Mouse (Mus musculus): ENCODE measurements around the gene Acsm4. TPM values are rescaled to one million over a fixed set of nuclear protein-coding genes. Genes with fewer than 3 reads are reported as not detected.
"Not testable (repeated sequence)": the region's sequence is repeated elsewhere in the genome, so short reads cannot be mapped to it uniquely, and the experiment has no call there.

Gene Acsm4
- polyA plus RNA-seq, 1 experiment: not detected

DNA sequence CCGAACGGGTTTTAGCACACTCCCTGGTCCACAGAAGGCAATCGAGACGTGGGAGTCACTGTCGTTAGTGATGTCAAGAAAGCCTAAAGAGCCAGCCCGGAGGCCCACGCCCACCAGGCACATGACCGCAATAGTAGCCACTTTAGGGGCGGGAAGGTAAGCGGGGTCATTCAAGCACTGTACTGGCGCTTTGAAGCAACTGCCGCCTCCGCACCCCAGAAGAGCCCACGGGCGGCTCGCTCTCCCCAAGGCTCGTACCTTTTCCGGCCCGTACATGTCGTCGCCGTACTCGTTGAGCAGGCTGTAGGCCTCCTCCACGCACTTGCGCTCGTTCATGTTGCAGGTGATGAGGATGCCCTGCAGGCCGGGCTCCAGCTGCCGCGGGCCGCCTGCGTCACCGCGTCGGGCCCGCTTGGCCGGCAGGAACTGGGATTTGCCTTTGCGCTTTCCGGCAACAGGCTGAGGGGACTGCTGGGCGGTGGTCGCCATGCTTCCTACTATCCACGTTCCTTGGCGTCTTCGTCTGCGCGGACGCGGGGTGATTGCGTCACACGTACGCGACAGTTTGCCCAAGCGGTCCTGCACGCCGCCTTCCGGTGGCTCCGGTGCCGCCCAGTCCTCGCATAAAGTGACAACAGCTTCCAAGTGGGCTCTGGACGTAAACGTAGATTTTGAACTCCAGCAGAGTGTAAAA is 30.6 kb downstream of the Acsm4 start, which contains the start of gene Thumpd1:
TSS of gene Thumpd1 (minus strand) at position 546 of the 694 bp plus-strand sequence.
- Histone ChIP-seq H3K27me3 (ENCODE audit: control insufficient read depth, insufficient read depth, insufficient read length) (no peaks in the 10 kb centered on the region), H3K36me3 (ENCODE audit: control insufficient read depth, insufficient read depth) (peaks cover 22% of the 10 kb centered on the region), H3K4me2 (ENCODE audit: low read depth) (peak within 1 kb of the TSS; percentile 90), H3K4me3 (peak within 1 kb of the TSS; percentile 89), H3K79me2 (ENCODE audit: control insufficient read depth, insufficient read depth) (peaks cover 11% of the 10 kb centered on the region), H3ac (ENCODE audit: control insufficient read depth, insufficient read length) (peak within 1 kb of the TSS; percentile 43)
- peak; percentile 91 for TF ChIP-seq POLR2A (IDR thresholded peaks at IDR 0.05; ENCODE audit: insufficient read length, low read depth)
- peak; percentile 93 for TF ChIP-seq SRF (IDR thresholded peaks at IDR 0.05; ENCODE audit: control insufficient read depth, insufficient read length, low read depth)
- peak; percentile 89 for TF ChIP-seq POLR2AphosphoS2 (IDR thresholded peaks at IDR 0.05; ENCODE audit: insufficient read length, low read depth)
- no peak for TF ChIP-seq E2F4 (IDR thresholded peaks at IDR 0.05; ENCODE audit: insufficient read depth)
- no peak for TF ChIP-seq USF1 (IDR thresholded peaks at IDR 0.05; ENCODE audit: low read depth)
- TF ChIP-seq MAX (IDR thresholded peaks at IDR 0.05; ENCODE audit: low read depth): peak; percentile 72
- peak; percentile 30 for TF ChIP-seq REST (IDR thresholded peaks at IDR 0.05; ENCODE audit: insufficient read depth, insufficient read length)
- TF ChIP-seq TCF12 (IDR thresholded peaks at IDR 0.05; ENCODE audit: insufficient read depth, poor library complexity, severe bottlenecking): no peak
- TF ChIP-seq TCF3 (IDR thresholded peaks at IDR 0.05; ENCODE audit: insufficient read length, low read depth): no peak
- peak in 1 of 3 experiments; percentile 35 for TF ChIP-seq MYOD1 (IDR thresholded peaks at IDR 0.05; ENCODE audit: control insufficient read depth in 1 of 3, insufficient read length in 2 of 3, low read depth in 2 of 3)
- peak in 1 of 3 experiments; percentile 35 for TF ChIP-seq MYOG (IDR thresholded peaks at IDR 0.05; ENCODE audit: control insufficient read depth in 1 of 3, insufficient read depth in 1 of 3, insufficient read length in 2 of 3, low read depth in 2 of 3)
- peak; percentile 58; the same call in 1 of the 2 replicates for TF ChIP-seq CEBPB (IDR thresholded peaks at IDR 0.05; ENCODE audit: insufficient read depth, poor library complexity, severe bottlenecking)

DNA sequence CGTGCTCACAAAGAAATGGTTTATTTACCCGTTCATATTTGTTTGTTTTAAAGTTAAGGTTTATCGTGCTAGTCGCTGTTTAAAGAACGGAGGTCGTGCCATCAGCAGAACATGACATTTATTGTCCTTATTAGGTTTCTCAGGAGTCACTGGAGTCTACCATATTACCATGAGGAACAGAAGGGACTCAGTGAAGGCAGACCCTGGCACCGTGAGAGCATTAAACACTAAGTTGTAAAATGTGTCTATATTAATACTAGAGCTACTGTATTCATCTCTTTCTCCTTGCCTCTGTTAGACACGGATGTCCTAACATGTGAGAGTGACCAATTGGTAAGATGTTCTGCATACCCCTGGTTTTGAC is 31.1 kb downstream of the Acsm4 start:
- TF ChIP-seq MYOG (IDR thresholded peaks at IDR 0.05; ENCODE audit: control insufficient read depth in 1 of 3, insufficient read depth in 1 of 3, insufficient read length in 2 of 3, low read depth in 2 of 3): no peak
- TF ChIP-seq POLR2AphosphoS2 (IDR thresholded peaks at IDR 0.05; ENCODE audit: insufficient read length, low read depth): no peak
- no peak for TF ChIP-seq USF1 (IDR thresholded peaks at IDR 0.05; ENCODE audit: low read depth)
- no peak for TF ChIP-seq TCF12 (IDR thresholded peaks at IDR 0.05; ENCODE audit: insufficient read depth, poor library complexity, severe bottlenecking)
- no peak for TF ChIP-seq E2F4 (IDR thresholded peaks at IDR 0.05; ENCODE audit: insufficient read depth)
- TF ChIP-seq TCF3 (IDR thresholded peaks at IDR 0.05; ENCODE audit: insufficient read length, low read depth): no peak
- TF ChIP-seq MYOD1 (IDR thresholded peaks at IDR 0.05; ENCODE audit: control insufficient read depth in 1 of 3, insufficient read length in 2 of 3, low read depth in 2 of 3): no peak
- peaks cover 22% of the 10 kb centered on the region for H3K36me3 ChIP-seq (ENCODE audit: control insufficient read depth, insufficient read depth)
- peaks cover 11% of the 10 kb centered on the region for H3K79me2 ChIP-seq (ENCODE audit: control insufficient read depth, insufficient read depth)
- peak overlapping the region; percentile 43 for H3ac ChIP-seq (ENCODE audit: control insufficient read depth, insufficient read length)
- H3K4me2 ChIP-seq (ENCODE audit: low read depth): peak overlapping the region; percentile 90
- H3K27me3 ChIP-seq (ENCODE audit: control insufficient read depth, insufficient read depth, insufficient read length): no peaks in the 10 kb centered on the region
- H3K4me3 ChIP-seq: peak overlapping the region; percentile 89

GRCm38 (mm10) chr7:119727621-119728020 is 37.8 kb downstream of the Acsm4 start:
- Histone ChIP-seq H3K4me2 (ENCODE audit: low read depth) (no peak overlapping the region), H3K4me3 (no peak overlapping the region), H3K27me3 (ENCODE audit: control insufficient read depth, insufficient read depth, insufficient read length) (no peaks in the 10 kb centered on the region), H3ac (ENCODE audit: control insufficient read depth, insufficient read length) (no peak overlapping the region), H3K36me3 (ENCODE audit: control insufficient read depth, insufficient read depth) (no peaks in the 10 kb centered on the region), H3K79me2 (ENCODE audit: control insufficient read depth, insufficient read depth) (no peaks in the 10 kb centered on the region)
- TF ChIP-seq CEBPB (IDR thresholded peaks at IDR 0.05; ENCODE audit: insufficient read depth, poor library complexity, severe bottlenecking) (no peak), REST (IDR thresholded peaks at IDR 0.05; ENCODE audit: insufficient read depth, insufficient read length) (no peak), MAX (IDR thresholded peaks at IDR 0.05; ENCODE audit: low read depth) (no peak), TCF12 (IDR thresholded peaks at IDR 0.05; ENCODE audit: insufficient read depth, poor library complexity, severe bottlenecking) (no peak), E2F4 (IDR thresholded peaks at IDR 0.05; ENCODE audit: insufficient read depth) (no peak), MYOD1 (IDR thresholded peaks at IDR 0.05; ENCODE audit: control insufficient read depth in 1 of 3, insufficient read length in 2 of 3, low read depth in 2 of 3) (no peak), TCF3 (IDR thresholded peaks at IDR 0.05; ENCODE audit: insufficient read length, low read depth) (no peak), POLR2AphosphoS2 (IDR thresholded peaks at IDR 0.05; ENCODE audit: insufficient read length, low read depth) (no peak), MYOG (IDR thresholded peaks at IDR 0.05; ENCODE audit: control insufficient read depth in 1 of 3, insufficient read depth in 1 of 3, insufficient read length in 2 of 3, low read depth in 2 of 3) (no peak), POLR2A (IDR thresholded peaks at IDR 0.05; ENCODE audit: insufficient read length, low read depth) (no peak), USF1 (IDR thresholded peaks at IDR 0.05; ENCODE audit: low read depth) (no peak), SRF (IDR thresholded peaks at IDR 0.05; ENCODE audit: control insufficient read depth, insufficient read length, low read depth) (no peak)

DNA sequence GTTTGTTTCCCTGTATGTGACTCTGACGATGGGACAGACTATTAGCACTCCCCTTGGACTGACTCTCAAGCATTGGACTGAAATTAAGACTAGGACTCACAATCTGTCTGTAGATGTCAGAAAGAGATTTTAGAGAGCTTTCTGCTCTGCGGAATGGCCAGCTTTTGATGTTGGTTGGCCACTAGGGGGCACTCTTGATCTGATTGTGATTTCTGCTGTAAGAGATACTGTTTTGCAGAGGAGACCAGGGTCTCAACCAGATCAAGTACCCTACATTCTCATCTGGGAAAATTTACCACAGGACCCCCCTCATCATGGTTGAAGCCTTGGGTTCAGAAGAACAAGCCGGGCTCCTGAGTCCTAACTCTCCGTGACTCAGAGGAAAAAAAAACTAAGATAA is 41.4 kb downstream of the Acsm4 start:
- not testable (repeated sequence) for H3K79me2 ChIP-seq (ENCODE audit: control insufficient read depth, insufficient read depth); H3K4me3 ChIP-seq; H3K4me2 ChIP-seq (ENCODE audit: low read depth); H3ac ChIP-seq (ENCODE audit: control insufficient read depth, insufficient read length); H3K27me3 ChIP-seq (ENCODE audit: control insufficient read depth, insufficient read depth, insufficient read length); H3K36me3 ChIP-seq (ENCODE audit: control insufficient read depth, insufficient read depth)

DNA sequence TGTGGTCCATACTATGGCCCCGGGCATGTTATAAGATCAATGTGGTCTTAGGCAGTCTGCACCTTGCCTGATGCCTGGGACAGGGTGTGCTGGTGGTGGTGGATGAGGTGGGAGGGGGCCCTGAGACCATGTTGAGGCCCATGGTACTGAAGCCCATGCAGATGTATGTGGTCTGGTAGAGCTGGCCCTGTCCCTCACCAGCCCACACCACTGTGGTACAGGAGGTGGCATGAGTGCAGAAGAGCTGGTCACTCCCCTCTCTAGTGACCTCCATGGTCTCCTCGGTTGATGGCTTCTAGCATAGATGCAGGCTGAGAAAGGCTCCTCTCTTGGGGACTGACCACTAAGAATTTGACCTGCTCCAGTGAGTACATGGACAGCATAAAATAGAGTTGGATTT is 49.1 kb downstream of the Acsm4 start:
- Histone ChIP-seq H3K36me3 (ENCODE audit: control insufficient read depth, insufficient read depth) (no peaks in the 10 kb centered on the region), H3K79me2 (ENCODE audit: control insufficient read depth, insufficient read depth) (no peaks in the 10 kb centered on the region), H3ac (ENCODE audit: control insufficient read depth, insufficient read length) (no peak overlapping the region), H3K27me3 (ENCODE audit: control insufficient read depth, insufficient read depth, insufficient read length) (no peaks in the 10 kb centered on the region), H3K4me3 (no peak overlapping the region), H3K4me2 (ENCODE audit: low read depth) (no peak overlapping the region)
- TF ChIP-seq TCF12 (IDR thresholded peaks at IDR 0.05; ENCODE audit: insufficient read depth, poor library complexity, severe bottlenecking) (no peak), MAX (IDR thresholded peaks at IDR 0.05; ENCODE audit: low read depth) (no peak), SRF (IDR thresholded peaks at IDR 0.05; ENCODE audit: control insufficient read depth, insufficient read length, low read depth) (no peak), TCF3 (IDR thresholded peaks at IDR 0.05; ENCODE audit: insufficient read length, low read depth) (no peak), E2F4 (IDR thresholded peaks at IDR 0.05; ENCODE audit: insufficient read depth) (no peak), POLR2A (IDR thresholded peaks at IDR 0.05; ENCODE audit: insufficient read length, low read depth) (no peak), USF1 (IDR thresholded peaks at IDR 0.05; ENCODE audit: low read depth) (no peak), POLR2AphosphoS2 (IDR thresholded peaks at IDR 0.05; ENCODE audit: insufficient read length, low read depth) (no peak), REST (IDR thresholded peaks at IDR 0.05; ENCODE audit: insufficient read depth, insufficient read length) (no peak), CEBPB (IDR thresholded peaks at IDR 0.05; ENCODE audit: insufficient read depth, poor library complexity, severe bottlenecking) (no peak), MYOD1 (IDR thresholded peaks at IDR 0.05; ENCODE audit: control insufficient read depth in 1 of 3, insufficient read length in 2 of 3, low read depth in 2 of 3) (no peak), MYOG (IDR thresholded peaks at IDR 0.05; ENCODE audit: control insufficient read depth in 1 of 3, insufficient read depth in 1 of 3, insufficient read length in 2 of 3, low read depth in 2 of 3) (no peak)

GRCm38 (mm10) chr7:119739798-119740468 is 50.1 kb downstream of the Acsm4 start:
- not testable (repeated sequence) for H3K4me2 ChIP-seq (ENCODE audit: low read depth); H3K36me3 ChIP-seq (ENCODE audit: control insufficient read depth, insufficient read depth); H3K27me3 ChIP-seq (ENCODE audit: control insufficient read depth, insufficient read depth, insufficient read length); H3K79me2 ChIP-seq (ENCODE audit: control insufficient read depth, insufficient read depth); H3ac ChIP-seq (ENCODE audit: control insufficient read depth, insufficient read length); H3K4me3 ChIP-seq

All from myocyte (in vitro differentiated cells).